Mouse (Mus musculus) neutrophil, adult 5-6 weeks (primary cell): ENCODE measurements around the gene Gm20388. TPM values are rescaled to one million over a fixed set of nuclear protein-coding genes. Genes with fewer than 3 reads are reported as not detected.

ENCODE experiments used
- ATAC-seq: fragments of 151-379, 151-347 bp; 2 replicates; pipeline ENCODE4 v1.8.0; 2017; ENCODE audit warnings: mild to moderate bottlenecking, moderate TSS enrichment; ENCODE audit not compliant: insufficient number of reproducible peaks, poor library complexity, low FRiP score, severe bottlenecking; ENCODE audit errors: extremely low read depth
- total RNA-seq: library from RNA; stranded (forward); fragments of 200-1000 nt; gene quantifications from 2 replicates; pipeline ENCODE4 v1.2.3, GENCODE M21; 2017

The Gm20388 gene
- total RNA-seq, 1 experiment from 2014 or later, result 10.8 TPM

GRCm38 (mm10) chr8:120725576-120725950, 814.9 kb downstream of the Gm20388 start:
- peak; percentile 38 for ATAC-seq

DNA sequence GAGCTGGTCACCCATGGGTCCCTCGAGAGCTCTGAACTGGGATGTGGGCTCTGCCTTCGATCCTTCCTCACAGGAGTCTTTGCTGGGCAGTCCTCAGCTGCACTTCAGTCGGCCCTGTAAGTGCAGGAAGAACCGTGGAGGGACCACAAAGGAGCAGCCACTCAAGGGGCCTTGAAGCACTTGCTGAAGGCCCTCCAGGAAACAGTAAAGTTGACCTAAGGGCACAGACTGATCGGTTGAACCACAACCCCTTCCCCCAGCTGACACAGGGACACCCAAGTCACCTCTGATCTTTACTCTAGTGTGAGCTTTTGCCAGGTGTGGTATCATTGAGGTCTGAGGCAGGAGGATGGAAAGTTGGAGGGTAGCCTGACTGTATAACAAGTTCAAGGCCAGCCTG, 815.4 kb downstream of the Gm20388 start:
- ATAC-seq, result no peak

DNA sequence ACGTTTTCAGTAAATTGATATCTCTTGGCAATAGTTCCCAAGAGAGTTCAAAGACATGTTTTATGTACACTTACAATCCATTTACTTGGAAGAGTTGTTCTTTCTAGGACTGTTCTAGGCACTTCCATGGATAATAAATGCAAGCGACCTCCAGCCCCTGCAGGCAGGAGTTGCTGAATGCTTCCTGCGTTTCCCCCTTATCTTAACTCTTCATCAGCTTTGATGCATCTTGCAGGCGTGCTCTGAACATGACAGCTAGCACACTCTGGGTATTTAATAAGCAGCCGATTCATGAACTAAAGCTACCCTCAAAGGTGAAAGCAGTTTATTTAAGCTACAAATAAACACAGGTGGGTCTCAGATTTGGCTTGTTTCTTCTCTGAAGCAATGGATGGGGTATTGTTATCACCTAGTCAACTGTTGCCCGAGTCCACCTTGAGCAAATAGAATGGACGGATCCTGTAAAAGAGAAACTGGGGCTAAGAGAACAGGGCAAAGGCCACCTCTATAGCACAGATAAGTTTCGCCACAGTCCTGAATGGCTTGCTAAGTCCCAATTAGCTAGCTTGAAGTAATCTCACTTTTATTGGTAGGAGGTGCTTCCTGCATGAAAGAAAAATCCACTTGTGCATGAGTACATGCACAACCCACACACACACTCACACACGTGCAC, 818.0 kb downstream of the Gm20388 start:
- no peak for ATAC-seq

DNA sequence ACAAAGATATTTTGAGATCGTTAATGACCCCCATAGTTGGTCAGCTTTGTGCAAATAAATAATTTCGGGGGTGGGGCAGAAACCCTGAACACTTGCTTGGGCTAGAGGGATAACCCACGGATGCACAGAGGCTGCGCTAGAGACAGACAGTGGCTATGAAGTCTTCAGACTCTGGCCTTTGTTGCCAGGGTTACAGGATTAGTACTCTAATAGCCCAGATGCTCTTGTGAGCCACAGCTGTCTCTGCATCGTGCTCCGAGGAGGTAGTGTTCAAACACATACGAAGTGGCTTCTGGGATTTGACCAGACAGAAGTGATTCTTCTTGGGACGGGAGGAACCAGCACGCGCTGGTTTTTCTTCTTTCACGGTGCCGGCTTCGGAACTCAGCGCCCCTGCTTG, 820.9 kb downstream of the Gm20388 start:
- ATAC-seq, result no peak

- ATAC-seq, result no peak
Observed at GRCm38 (mm10) chr8:120732068-120732467, 821.4 kb downstream of the Gm20388 start.

- peak; percentile 71 for ATAC-seq
Observed at GRCm38 (mm10) chr8:120735770-120736481, 825.3 kb downstream of the Gm20388 start, which contains the start of gene Irf8. TSS of gene Irf8 (plus strand) at chr8:120736358.

DNA sequence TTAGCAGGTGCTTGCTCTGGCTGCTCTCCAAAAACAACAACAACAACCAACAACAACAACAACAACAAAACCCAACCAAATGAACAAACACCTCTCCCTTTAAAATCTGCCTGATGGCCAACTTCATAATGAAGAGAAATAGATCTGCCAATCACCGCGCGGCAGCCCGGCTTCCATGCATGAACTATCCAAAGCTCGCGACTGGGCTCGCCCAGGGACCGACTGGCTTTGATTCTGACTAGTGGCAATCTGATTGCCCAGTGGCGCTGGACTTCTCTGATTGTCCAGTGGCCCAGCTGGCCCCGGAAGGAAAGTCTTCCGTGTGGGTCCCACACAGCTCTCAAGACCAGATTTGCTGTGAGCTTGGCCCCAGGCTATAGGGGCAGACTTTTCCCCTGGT, 825.8 kb downstream of the Gm20388 start:
- ATAC-seq, result no peak

- ATAC-seq, result no peak
Observed at GRCm38 (mm10) chr8:120737166-120737565, 826.5 kb downstream of the Gm20388 start.

DNA sequence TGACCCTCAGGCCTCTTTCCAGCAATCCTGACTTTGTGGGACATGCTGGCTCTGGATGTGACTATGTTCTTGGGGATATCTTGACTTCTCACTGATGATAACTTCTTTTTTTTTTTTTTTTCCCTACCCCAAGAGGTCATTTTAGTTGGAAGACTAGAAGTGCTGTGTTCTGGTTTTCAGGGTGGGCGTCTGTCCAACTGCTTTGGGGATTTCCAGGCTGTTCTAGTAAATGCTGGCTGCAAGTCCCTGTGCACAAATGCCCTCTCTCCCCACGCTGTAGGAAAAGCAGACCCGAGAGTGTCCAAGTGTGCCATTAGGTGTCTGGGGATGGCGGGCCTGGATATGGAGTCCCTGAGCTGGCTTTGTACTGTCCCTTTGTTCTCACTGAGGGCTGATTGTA, 828.1 kb downstream of the Gm20388 start:
- ATAC-seq, result no peak

DNA sequence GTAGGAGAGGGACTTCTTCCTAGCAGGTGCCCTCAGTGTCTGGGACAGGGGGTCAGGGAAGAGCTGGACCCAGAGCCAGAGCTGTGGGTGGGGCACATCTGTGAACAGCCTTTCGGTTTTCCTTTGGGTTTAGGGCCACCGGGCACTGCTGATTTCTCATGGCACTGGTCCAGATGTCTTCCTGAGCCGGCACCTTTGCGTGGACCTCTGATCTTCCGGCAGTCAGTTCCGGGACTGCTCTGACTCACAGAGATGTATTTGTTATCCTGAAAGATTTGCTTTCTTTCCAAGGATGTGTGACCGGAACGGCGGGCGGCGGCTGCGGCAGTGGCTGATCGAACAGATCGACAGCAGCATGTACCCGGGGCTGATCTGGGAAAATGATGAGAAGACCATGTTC, 828.9 kb downstream of the Gm20388 start:
- ATAC-seq, result no peak

DNA sequence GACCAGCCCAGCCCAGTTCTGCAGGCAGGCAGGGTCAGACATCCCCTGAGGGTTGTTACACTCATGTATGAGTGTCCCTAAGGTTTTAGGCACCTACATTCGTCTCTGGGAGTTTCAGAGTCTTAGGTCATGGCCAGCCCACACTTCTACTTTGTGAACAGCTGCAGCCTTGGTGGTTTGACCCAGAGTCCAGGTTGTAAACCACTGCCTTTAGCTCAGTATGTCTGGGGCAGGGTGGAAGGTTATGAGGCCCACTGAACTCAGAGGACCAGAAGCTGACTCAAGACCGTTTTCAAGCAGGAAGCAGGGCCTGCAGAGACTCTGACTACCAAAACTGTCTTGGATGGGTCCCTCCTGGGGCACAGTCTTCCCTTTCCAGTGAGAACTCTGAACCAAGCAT, 829.9 kb downstream of the Gm20388 start:
- ATAC-seq, result no peak

DNA sequence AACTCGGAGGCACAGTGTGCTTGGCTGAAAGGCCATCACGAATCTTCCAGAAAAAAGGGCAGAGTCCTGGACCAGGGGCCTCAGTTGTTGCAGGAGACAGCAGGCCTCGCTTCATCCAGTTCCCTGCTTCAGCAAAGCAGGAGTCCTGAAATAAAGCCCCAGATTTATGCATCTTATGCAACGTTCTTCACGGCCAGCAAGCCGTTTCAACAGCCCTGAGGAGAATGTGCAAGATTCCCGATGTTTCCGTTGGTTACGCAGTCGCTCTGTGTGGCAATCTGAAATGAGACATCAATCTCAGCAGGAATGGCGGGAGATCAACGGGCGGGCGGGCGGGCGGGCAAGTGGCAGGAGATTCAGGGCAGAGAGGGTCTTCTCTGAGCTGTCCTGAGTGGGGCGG, 830.4 kb downstream of the Gm20388 start:
- ATAC-seq, result no peak

DNA sequence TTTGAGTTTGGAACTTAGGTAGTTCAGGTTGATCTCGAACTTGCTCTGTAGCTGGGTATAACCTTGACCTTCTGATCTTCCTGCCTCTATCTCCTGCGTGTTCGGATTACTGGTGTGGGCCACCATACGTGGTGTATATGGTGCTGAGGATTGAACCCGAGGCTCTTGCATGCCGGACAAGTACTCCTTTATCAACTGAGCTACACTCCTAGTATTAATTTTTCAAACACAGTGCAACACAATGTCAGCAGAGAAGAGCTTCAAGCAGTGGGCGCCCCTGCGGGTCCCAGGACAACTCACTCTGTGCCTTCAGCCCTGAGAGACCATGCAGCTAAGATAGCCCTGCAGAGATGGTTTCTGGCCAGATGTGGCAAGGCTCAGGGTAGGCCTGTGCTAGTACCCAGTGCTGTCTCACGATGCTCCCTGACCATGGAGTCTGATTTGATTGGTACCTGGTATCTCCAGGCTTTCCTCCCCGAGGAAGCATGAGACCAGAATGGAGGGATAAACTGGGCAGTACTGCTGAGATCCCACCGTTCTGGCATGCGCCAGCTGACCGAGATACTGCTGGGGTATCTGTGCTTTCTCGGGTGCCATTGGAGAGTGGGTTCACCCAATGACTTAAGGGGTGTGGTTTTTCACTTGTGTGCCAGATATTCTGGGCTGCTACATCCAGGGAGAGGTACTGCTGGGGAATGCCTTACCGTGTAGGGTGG, 831.3 kb downstream of the Gm20388 start:
- no peak for ATAC-seq

GRCm38 (mm10) chr8:120743149-120743897, 832.7 kb downstream of the Gm20388 start:
- no peak for ATAC-seq

GRCm38 (mm10) chr8:120743898-120744290, 833.3 kb downstream of the Gm20388 start:
- ATAC-seq, result no peak

DNA sequence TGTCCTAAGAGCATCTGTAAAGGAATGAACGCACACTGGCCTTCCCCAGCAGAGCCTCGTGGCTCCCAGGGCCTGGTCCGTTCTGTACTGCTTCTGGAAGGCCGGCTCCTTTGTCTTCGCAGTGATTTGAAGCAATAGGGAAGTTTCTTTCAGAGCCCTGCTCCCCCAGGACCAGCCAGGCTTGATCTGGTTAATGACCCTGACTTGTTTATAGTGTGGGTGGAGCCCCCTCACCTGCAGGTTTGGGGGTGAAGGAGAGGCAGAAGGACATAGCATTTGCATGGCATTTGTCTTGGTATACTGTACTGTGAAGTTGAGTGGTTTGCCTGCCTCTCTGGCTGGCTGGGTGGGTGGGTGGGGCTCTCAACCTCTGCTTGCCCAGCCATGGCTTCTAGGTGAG, 833.8 kb downstream of the Gm20388 start:
- ATAC-seq, result peak; percentile 4; the same call in 1 of the 2 replicates

DNA sequence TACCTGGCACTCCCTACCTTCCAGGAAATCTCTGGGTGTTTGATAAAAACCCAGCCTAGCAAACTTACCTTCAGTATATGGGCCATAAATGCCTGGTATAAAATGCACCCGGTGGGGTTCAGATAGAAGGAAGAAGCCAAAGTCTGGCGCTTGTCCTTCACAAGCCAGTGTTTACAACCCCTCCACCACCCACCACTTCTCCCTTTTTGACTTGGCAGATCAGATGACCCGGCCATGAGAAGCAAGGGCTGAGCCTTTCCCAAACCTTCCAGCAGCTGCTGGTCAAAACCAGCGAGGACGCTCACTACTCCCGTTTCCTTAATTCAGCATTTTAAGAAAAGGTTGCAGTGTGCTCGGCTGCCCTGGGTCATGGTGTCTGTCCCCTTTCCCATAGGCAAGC, 834.6 kb downstream of the Gm20388 start:
- no peak for ATAC-seq

- peak; percentile 25; the same call in 1 of the 2 replicates for ATAC-seq
Observed at GRCm38 (mm10) chr8:120746007-120746701, 835.5 kb downstream of the Gm20388 start.

DNA sequence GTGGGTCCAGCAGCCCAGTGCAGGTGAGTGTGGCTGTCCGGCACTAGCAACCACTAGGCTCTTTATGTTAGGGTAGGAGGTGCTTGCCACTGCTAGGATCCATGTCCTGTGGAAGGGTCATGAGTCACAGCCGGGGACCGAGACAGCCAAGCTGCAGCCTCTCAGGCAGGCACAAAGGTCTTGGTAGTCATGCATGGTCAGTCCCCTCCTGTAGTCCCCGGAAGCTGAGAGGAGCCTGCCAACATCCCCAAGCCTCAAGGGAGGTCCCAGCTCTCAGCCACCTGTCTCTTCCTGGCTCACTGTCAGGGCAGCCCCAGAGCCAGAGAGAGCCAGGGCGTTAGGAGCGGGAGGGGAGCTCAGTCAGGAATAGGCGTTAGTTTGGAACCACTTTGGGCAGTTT, 836.6 kb downstream of the Gm20388 start:
- peak; percentile 32 for ATAC-seq
